Mouse (Mus musculus) testis, adult 2 months (tissue): ENCODE data around the gene Il12rb1.

Experiments used
- CTCF ChIP-seq: fragments of 200-500 bp; IDR thresholded peaks from 2 replicates; pipeline ENCODE4 v1.5.1; 2012; ENCODE audit warnings: low read depth, mild to moderate bottlenecking, inconsistent platforms, low read length, moderate library complexity; ENCODE audit not compliant: control insufficient read depth, insufficient read depth, insufficient replicate concordance
- POLR2A ChIP-seq: fragments of 200-500 bp; IDR thresholded peaks from 2 replicates; pipeline ENCODE4 v1.6.1; 2012; ENCODE audit warnings: low read depth, mild to moderate bottlenecking, inconsistent platforms, low read length, moderate library complexity; ENCODE audit not compliant: control insufficient read depth

GRCm38 (mm10) chr8:70774740-70775139 lies 33.5 kb upstream of the Il12rb1 start:
- TF ChIP-seq CTCF (no peak), POLR2A (no peak)
